Mouse (Mus musculus): ENCODE measurements around the gene Isg20l2. TPM values are rescaled to one million over a fixed set of nuclear protein-coding genes. Genes with fewer than 3 reads are reported as not detected.
A peak's percentile ranks its signal among the peaks of the same experiment; 100 is the strongest.
"Not testable (repeated sequence)": the region's sequence is repeated elsewhere in the genome, so short reads cannot be mapped to it uniquely, and the experiment has no call there.

Isg20l2 gene
- polyA plus RNA-seq (2015; fragmentation: Nextera tagmentation; extraction: Ambion mirVana), result 49.2 and 51.0 TPM in 2 replicates

DNA sequence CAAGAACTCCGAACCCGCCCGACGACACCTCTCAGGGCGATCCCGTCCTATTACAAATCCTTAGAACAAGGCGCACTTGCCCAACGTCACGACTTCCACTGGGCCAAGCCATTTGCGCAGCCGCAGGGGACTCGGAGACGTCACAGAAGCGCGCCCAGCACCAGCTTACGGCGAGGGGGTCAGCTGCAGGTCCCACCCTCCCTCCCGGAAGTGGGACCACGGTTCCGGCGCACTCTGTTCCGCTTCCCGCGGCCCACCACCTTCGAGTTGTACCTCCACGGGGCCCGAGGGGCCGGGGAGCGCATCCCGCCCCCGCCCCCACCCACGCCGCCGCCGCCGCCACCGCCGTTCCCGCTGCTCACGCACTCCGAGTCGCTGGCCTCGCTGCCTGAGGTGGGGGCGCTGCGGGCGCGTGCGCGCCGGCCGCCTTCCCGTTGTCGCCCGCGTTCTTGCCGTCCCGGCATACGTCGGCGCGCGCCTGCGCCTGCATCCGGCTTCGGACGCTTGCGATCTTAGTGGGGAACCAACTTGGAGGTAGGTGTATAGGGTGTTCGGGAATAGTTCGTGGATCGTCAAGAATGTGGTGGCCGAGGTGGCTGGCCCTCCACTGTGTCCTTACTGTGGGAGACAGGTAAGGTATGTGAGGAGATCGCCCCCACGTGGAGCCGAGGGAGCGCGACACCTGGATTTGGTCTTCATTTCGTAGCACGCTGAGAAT lies at the start of gene Isg20l2, which contains the start of gene Rrnad1:
Gene Isg20l2 (plus strand): TSS at position 237 of the 718 bp plus-strand sequence.
Gene Rrnad1 (minus strand): TSS at position 640 of the 718 bp plus-strand sequence.
- Histone ChIP-seq H3K27ac (peak within 1 kb of the TSS; percentile 90), H3K9ac (replicated peaks) (peak within 1 kb of the TSS; percentile 91), H3K36me3 (peaks cover 58% of the 10 kb centered on the region), H3K4me3 (replicated peaks) (peak within 1 kb of the TSS; percentile 94), H3K4me1 (replicated peaks) (peaks cover 49% of the 10 kb centered on the region), H3K4me2 (replicated peaks) (peak within 1 kb of the TSS; percentile 77), H3K9me3 (no peaks in the 10 kb centered on the region), H3K27me3 (no peaks in the 10 kb centered on the region)
- ATAC-seq, result peak; percentile 99
- WGBS, result 1% methylated on average over 71 of the region's 78 CpGs

DNA sequence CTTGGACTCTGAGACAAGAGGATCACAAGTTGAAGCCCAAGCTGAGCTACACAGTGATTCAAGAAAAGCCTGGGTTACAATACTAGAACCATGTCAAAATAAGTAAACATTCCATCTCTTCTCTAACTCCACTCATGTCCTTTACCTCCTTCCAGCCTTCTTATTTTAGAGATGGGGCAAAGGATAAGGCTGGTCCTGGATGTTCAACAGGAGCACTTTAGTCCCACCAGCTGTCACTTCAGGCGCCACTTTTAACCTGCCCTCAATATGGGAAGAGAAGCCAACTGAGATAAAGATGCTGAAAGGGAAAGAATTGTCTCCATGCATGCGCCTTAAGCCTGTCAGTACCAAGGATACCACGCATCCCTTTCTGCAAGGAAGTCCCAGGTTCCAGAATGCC lies 45.8 kb upstream of the Isg20l2 start:
- Histone ChIP-seq H3K27me3 (no peaks in the 10 kb centered on the region), H3K4me2 (replicated peaks) (peak overlapping the region; percentile 99)

DNA sequence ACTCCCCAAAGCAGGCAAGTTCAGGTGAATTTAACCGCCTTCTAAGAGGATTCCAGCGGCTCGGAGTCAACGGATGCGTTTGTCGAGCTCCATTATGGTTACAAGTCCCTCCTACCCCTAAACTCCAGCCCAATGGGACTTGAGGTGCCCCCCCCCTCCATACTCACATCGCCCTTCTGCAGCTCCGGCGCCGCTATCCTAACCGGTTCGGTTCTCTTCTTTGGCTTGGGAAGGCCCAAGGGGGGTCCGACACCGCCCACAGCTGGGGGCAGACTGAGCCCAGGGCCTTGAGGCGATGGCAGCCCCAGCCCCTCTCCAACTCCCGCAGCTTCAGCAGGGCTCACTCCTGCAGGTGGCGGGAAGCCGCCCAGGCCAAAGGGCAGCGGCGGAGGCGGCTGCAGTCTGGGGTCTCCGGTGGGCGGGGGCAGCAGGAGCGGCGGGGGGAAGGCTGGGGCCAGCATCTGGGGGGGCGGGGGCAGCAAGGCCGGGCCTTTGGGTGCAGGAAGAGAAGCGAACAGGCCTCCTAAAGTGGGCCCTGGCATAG lies 45.3 kb upstream of the Isg20l2 start:
- peak overlapping the region; percentile 82 for H3K27ac ChIP-seq
- H3K9ac ChIP-seq (replicated peaks), result peak overlapping the region; percentile 99
- H3K4me2 ChIP-seq (replicated peaks), result peak overlapping the region; percentile 99
- peaks cover 7% of the 10 kb centered on the region for H3K36me3 ChIP-seq
- WGBS, result under 1% methylated on average over 28 of the region's 28 CpGs
- H3K27me3 ChIP-seq, result no peaks in the 10 kb centered on the region
- H3K4me1 ChIP-seq (replicated peaks), result peaks cover 22% of the 10 kb centered on the region
- H3K4me3 ChIP-seq (replicated peaks), result peak overlapping the region; percentile 99
- ATAC-seq, result peak; percentile 34
- no peaks in the 10 kb centered on the region for H3K9me3 ChIP-seq

More for the DNA sequence above, 45.8 kb upstream of the Isg20l2 start:
- Histone ChIP-seq H3K4me1 (replicated peaks) (peaks cover 22% of the 10 kb centered on the region), H3K9ac (replicated peaks) (peak overlapping the region; percentile 99), H3K27ac (no peak overlapping the region), H3K36me3 (peaks cover 9% of the 10 kb centered on the region), H3K9me3 (no peaks in the 10 kb centered on the region), H3K4me3 (replicated peaks) (peak overlapping the region; percentile 99)
- ATAC-seq, result no peak
- WGBS, result 2% methylated on average over 3 of the region's 3 CpGs

DNA sequence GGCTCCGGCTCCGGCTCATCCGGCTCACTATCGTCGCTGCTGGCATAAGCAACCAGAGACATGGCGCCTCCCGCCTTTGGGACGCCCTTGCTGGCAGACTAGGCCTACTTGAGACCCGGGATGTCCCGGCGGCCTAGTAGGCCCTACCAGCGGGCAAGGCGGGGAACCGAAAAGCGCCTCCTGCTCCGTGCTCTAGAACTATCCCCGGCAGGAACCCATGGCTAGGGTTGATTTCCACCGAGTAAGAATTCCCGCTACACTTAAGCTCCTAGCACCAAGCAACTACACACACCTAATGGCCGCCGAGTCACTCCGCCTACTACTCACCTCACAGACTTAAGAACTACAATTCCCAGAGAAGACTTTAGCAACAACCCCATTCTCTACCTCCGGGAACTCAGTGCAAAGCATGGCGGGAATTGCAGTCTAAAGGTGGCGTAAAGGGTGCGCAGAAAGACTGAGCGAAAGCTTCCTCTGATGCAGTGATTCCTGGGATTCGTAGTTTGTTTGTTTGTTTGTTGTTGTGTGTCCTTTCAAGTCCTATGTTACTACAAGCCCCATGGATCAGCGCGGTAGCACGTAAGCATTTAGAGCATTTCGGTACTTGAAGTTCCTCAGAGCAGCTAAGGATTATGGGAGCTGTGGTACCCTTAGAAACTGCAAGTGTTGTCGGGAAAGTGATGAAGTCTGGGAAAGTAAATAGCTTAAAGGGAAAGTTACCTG lies 44.7 kb upstream of the Isg20l2 start, which contains the start of gene Prcc:
Gene Prcc (minus strand): TSS at position 328 of the 723 bp plus-strand sequence.
- Histone ChIP-seq H3K9ac (replicated peaks) (peak within 1 kb of the TSS; percentile 99), H3K27me3 (no peaks in the 10 kb centered on the region), H3K4me3 (replicated peaks) (peak within 1 kb of the TSS; percentile 99), H3K27ac (peak within 1 kb of the TSS; percentile 82), H3K36me3 (peaks cover 2% of the 10 kb centered on the region), H3K4me2 (replicated peaks) (peak within 1 kb of the TSS; percentile 99), H3K4me1 (replicated peaks) (peaks cover 22% of the 10 kb centered on the region), H3K9me3 (no peaks in the 10 kb centered on the region)
- WGBS, result under 1% methylated on average over 33 of the region's 33 CpGs
- ATAC-seq, result peak; percentile 98

DNA sequence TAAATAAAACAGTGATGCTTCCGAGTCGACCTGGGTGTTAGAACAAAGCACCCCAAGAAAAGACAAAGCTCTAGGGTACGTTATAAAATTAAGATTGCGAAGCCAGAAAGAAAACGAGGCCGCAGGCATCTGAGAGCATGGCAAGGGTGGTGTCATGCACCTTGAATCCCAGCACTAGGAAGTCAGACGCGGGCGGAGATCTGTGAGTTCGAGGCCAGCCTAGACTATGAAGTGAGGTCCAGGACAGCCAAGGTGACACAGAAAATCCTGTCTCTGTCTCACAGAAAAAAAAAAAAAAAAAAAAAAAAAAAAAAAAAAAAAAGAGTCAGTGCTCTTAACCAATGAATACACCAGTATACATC lies 44.1 kb upstream of the Isg20l2 start:
- peak overlapping the region; percentile 99 for H3K4me3 ChIP-seq (replicated peaks)
- no peaks in the 10 kb centered on the region for H3K9me3 ChIP-seq
- no peak overlapping the region; the same call in 1 of the 2 replicates for H3K9ac ChIP-seq (replicated peaks)
- no peak for ATAC-seq
- 15% methylated on average over 10 of the region's 10 CpGs for WGBS
- no peaks in the 10 kb centered on the region for H3K27me3 ChIP-seq
- H3K4me2 ChIP-seq (replicated peaks), result peak overlapping the region; percentile 48
- H3K27ac ChIP-seq, result 0 out of 2 replicates have a peak overlapping the region, but pooled peaks have one; percentile 25
- peaks cover 22% of the 10 kb centered on the region for H3K4me1 ChIP-seq (replicated peaks)
- H3K36me3 ChIP-seq, result no peaks in the 10 kb centered on the region

DNA sequence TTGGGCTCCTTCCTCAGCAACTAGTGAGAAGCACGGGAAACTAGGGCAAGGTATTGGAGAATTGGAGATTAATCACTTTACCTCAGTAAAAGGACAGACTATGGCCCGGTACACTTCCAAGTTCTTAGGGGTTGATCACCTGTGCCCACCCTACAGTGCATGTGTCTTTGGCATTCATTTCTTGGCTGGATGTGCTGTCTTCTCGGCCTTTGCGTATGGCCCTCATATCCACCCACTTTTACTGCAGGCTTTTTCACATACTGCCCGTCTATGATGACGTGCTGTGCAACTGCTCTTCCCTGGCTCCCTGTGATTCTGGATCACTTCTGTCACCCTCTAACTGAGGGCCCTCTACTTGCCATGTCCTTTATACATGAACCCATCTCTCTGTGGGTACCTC lies 43.7 kb upstream of the Isg20l2 start:
- Histone ChIP-seq H3K36me3 (no peaks in the 10 kb centered on the region), H3K9ac (replicated peaks) (no peak overlapping the region), H3K4me3 (replicated peaks) (peak overlapping the region; percentile 99), H3K27me3 (no peaks in the 10 kb centered on the region), H3K4me1 (replicated peaks) (peaks cover 22% of the 10 kb centered on the region), H3K27ac (no peak overlapping the region), H3K4me2 (replicated peaks) (peak overlapping the region; percentile 48), H3K9me3 (no peaks in the 10 kb centered on the region)
- no peak; the same call in 1 of the 2 replicates for ATAC-seq
- 84% methylated on average over 6 of the region's 6 CpGs for WGBS

DNA sequence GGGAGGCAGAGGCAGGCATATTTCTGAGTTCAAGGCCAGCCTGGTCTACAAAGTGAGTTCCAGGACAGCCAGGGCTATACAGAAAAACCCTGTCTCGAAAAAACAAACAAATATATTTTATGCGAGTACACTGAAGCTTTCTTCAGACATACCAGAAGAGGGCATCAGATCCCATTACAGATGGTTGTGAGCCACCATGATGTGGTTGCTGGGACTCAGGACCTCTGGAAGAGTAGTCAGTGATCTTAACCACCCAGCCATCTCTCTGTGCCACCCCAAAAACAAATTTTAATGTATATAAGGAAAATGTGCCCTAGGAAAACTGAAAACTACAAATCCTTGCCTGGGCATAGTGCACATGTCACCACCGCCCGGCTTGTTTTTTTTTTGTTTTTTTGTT lies 42.7 kb upstream of the Isg20l2 start:
- 83% methylated on average over 4 of the region's 4 CpGs for WGBS

DNA sequence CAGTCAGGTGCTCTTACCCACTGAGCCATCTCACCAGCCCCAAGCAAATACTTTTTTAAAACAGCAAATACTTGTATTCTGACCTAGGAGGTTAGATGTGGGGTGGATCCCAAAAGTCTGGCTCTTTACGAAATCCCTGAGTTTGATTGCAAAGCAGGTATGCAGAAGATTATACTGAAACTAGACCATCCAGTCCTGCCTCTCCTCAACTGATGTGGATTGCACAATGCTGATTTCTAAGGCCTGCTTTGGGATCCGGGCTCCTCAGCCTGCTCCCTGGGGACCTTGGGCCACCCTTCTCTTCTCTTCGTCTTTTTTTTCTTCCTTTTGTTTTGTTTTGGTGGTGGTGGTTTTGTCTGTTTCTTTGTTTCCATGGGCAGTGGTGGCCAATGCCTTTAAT lies 38.6 kb upstream of the Isg20l2 start:
- Histone ChIP-seq H3K27ac (no peak overlapping the region), H3K4me1 (replicated peaks) (no peaks in the 10 kb centered on the region), H3K9ac (replicated peaks) (no peak overlapping the region), H3K4me3 (replicated peaks) (no peak overlapping the region), H3K4me2 (replicated peaks) (no peak overlapping the region), H3K27me3 (no peaks in the 10 kb centered on the region), H3K9me3 (no peaks in the 10 kb centered on the region), H3K36me3 (no peaks in the 10 kb centered on the region)
- WGBS, result 42% methylated on average over 3 of the region's 3 CpGs
- no peak for ATAC-seq

More for the DNA sequence above, 42.7 kb upstream of the Isg20l2 start:
- not testable (repeated sequence) for H3K4me2 ChIP-seq (replicated peaks); H3K36me3 ChIP-seq; H3K9ac ChIP-seq (replicated peaks); H3K4me3 ChIP-seq (replicated peaks); H3K27ac ChIP-seq; H3K9me3 ChIP-seq; ATAC-seq; H3K27me3 ChIP-seq
- peaks cover 20% of the 10 kb centered on the region for H3K4me1 ChIP-seq (replicated peaks)

DNA sequence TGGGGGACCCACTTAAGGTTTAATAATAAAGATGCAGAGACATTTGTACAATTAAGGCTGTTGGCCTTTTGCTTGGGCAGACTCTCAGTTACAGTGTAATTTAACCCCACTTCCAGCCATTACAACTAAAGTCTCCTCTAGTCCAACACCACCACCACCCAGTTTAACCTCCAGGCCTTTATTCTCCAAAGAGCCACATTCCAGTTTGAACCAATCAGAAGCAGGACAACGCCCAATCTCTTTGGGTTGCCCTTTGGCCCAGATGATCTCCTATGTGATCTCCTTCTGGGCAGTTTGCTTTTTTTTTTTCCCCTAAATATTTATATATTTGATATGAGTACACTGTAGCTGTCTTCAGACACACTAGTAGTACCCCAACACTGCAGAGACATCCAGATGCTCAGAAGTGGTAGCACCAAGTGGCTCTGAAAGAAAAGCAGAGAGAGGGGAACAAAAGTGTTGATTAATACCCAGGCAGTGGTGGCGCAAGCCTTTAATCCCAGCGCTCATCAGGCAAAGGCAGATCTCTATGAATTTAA lies 36.7 kb upstream of the Isg20l2 start:
- no peaks in the 10 kb centered on the region for H3K9me3 ChIP-seq
- 72% methylated on average over 3 of the region's 3 CpGs for WGBS
- H3K4me3 ChIP-seq (replicated peaks), result no peak overlapping the region
- H3K27ac ChIP-seq, result no peak overlapping the region
- no peaks in the 10 kb centered on the region for H3K36me3 ChIP-seq
- H3K4me1 ChIP-seq (replicated peaks), result no peaks in the 10 kb centered on the region
- H3K4me2 ChIP-seq (replicated peaks), result no peak overlapping the region
- H3K27me3 ChIP-seq, result no peaks in the 10 kb centered on the region
- no peak overlapping the region for H3K9ac ChIP-seq (replicated peaks)
- no peak for ATAC-seq

DNA sequence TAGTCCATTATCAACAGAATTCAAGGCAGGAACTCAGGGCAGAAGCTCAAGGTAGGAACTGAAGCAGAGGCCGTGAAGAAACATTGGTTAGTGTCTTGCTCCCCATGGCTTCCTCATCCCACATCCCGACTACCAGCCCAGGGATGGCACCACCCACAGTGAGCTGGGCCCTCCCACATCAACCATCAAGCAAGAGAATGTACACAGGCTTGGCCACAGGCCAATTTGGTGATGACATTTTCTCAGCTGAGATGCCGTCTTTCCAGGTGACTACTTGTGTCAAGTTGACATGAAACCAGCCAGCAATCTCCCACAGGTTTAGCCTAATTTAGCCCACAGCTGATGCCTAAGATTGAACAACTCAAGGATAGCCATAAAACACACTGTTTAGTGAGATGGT lies 30.8 kb upstream of the Isg20l2 start:
- Histone ChIP-seq H3K4me1 (replicated peaks) (no peaks in the 10 kb centered on the region), H3K9ac (replicated peaks) (no peak overlapping the region), H3K27ac (no peak overlapping the region), H3K36me3 (no peaks in the 10 kb centered on the region), H3K4me3 (replicated peaks) (no peak overlapping the region), H3K4me2 (replicated peaks) (no peak overlapping the region), H3K27me3 (no peaks in the 10 kb centered on the region), H3K9me3 (no peaks in the 10 kb centered on the region)
- ATAC-seq, result no peak
- 77% methylated on average over 3 of the region's 3 CpGs for WGBS

DNA sequence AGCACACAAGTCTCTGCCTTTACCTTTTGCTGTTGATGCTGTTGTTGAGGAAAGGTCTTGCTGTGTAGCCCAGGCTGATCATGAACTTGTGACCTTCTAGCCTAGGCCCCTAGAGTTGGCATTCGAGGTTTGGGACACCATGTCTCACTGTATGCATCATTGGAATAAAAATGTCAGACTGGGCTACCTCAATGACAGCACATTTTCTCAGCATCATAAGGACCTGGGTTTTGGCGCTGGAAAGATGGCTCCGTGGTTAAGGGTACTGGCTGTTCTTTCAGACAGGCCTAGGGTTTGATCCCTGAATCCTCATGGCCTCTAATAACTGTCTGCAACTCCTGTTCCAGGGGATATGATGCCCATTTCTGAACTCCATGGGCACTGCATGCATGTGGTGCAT lies 30.3 kb upstream of the Isg20l2 start:
- WGBS, result 77% methylated on average over 3 of the region's 3 CpGs
- ATAC-seq, result no peak

More for the DNA sequence above, 30.3 kb upstream of the Isg20l2 start:
- Histone ChIP-seq H3K9me3 (no peaks in the 10 kb centered on the region), H3K9ac (replicated peaks) (no peak overlapping the region), H3K27me3 (no peaks in the 10 kb centered on the region), H3K4me3 (replicated peaks) (no peak overlapping the region), H3K4me2 (replicated peaks) (no peak overlapping the region), H3K36me3 (no peaks in the 10 kb centered on the region), H3K4me1 (replicated peaks) (no peaks in the 10 kb centered on the region), H3K27ac (no peak overlapping the region)

Measured in midbrain, embryonic 13.5 days (tissue).